Mouse (Mus musculus) small intestine, adult 2 months (tissue): ENCODE measurements at regions not wholly inside any gene's neighbourhood (a gene's known extent, or its start where the extent isn't known, plus 50 kb on each side); places are given as distances from the start of the nearest gene placed in this dataset.
A peak's percentile ranks its signal among the peaks of the same experiment; 100 is the strongest.
"Not testable (repeated sequence)": the region's sequence is repeated elsewhere in the genome, so short reads cannot be mapped to it uniquely, and the experiment has no call there.

ENCODE experiments used
- H3K27ac ChIP-seq: fragments of 200-500 bp; 2 replicates; pipeline ENCODE4 v1.5.1; 2012; ENCODE audit warnings: low read depth, low read length, control low read depth, inconsistent platforms; ENCODE audit not compliant: insufficient read depth
- H3K27me3 ChIP-seq: fragments of 200-500 bp; 2 replicates; pipeline ENCODE4 v1.6.1; 2012; ENCODE audit warnings: mild to moderate bottlenecking, moderate library complexity, low read length, inconsistent platforms; ENCODE audit not compliant: control insufficient read depth, insufficient read depth
- H3K36me3 ChIP-seq: fragments of 200-500 bp; 2 replicates; pipeline ENCODE4 v1.6.1; 2012; ENCODE audit warnings: mild to moderate bottlenecking, low read length, control low read depth, inconsistent platforms; ENCODE audit not compliant: control insufficient read depth, insufficient read depth
- H3K4me1 ChIP-seq: fragments of 200-500 bp; 2 replicates; pipeline ENCODE4 v1.6.1; 2012; ENCODE audit warnings: low read length, inconsistent platforms, mixed read lengths; ENCODE audit not compliant: control insufficient read depth, insufficient read depth, insufficient read length
- H3K4me3 ChIP-seq: fragments of 200-500 bp; 2 replicates; pipeline ENCODE4 v1.5.1; 2012; ENCODE audit warnings: low read depth, mild to moderate bottlenecking, control low read depth, inconsistent platforms, low read length, moderate library complexity
- CTCF ChIP-seq: fragments of 200-500 bp; IDR thresholded peaks from 2 replicates; pipeline ENCODE4 v1.5.1; 2012; ENCODE audit warnings: low read depth, mild to moderate bottlenecking, control low read depth, inconsistent platforms, low read length, moderate library complexity, mixed read lengths; ENCODE audit not compliant: insufficient replicate concordance, insufficient read length; ENCODE audit errors: extremely low read depth
- POLR2A ChIP-seq: fragments of 200-500 bp; IDR thresholded peaks from 2 replicates; pipeline ENCODE4 v1.6.1; 2012; ENCODE audit warnings: low read depth, mild to moderate bottlenecking, control low read depth, inconsistent platforms, low read length, moderate library complexity
- WGBS: fragments of 180-500 bp; shearing (Covaris S2); methylation state at CpG from one replicate; pipeline ENCODE4 v1.1.7; 2018; 5-methylcytosine and 5-hydroxymethylcytosine counted together

DNA sequence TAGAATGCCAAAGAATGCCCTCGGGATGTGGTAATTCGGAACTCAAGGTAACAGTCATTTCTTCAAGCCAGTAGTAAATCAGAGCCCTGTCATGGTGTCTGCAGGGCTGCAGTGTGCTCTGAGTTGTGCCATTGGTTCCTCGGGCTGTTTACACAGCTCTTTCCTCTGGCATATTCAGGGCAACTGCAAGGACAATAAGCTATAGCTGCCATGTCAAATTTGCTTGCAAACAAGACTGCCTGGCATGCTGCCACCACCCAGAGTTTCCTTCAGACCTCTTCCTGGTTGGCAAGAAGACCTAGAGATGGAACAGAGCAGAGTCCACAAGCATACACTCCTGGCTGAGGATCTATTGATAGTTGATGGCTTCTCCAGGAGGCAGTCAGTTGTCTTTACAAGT, 167.1 kb upstream of the Plcz1 start:
- no peaks in the 10 kb centered on the region for H3K36me3 ChIP-seq
- TF ChIP-seq POLR2A, result no peak
- TF ChIP-seq CTCF, result no peak
- peak overlapping the region; percentile 63 for H3K27ac ChIP-seq
- WGBS, result 24% methylated on average over 3 of the region's 3 CpGs
- H3K4me3 ChIP-seq, result no peak overlapping the region
- no peaks in the 10 kb centered on the region for H3K27me3 ChIP-seq
- H3K4me1 ChIP-seq, result peaks cover 5% of the 10 kb centered on the region; the same call in 1 of the 2 replicates

- not testable (repeated sequence) for H3K4me3 ChIP-seq, H3K36me3 ChIP-seq, H3K4me1 ChIP-seq, H3K27me3 ChIP-seq, H3K27ac ChIP-seq
- 91% methylated on average over 11 of the region's 11 CpGs for WGBS
These were observed 165.4 kb upstream of the Plcz1 start for GRCm38 (mm10) chr6:140206676-140207075.

DNA sequence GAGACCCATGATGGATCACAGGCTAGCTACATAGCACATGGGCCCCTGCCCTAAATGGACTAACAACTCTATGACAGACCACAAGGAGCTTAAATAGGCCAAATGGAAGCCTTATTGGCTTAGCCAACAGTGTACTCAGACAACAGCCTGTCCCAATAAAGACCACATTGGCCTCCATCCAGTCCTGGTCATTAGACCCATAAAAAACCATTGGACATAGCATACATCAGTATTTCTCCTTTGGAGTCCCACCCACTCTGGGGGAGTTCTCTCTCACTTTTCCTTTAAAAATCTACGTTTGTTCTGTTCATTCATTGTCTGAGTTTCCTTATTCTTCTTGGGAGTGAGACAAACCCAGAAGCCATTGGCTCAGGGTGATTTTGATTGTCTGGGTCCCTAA, 160.1 kb upstream of the Plcz1 start:
- 78% methylated on average over 1 of the region's 1 CpGs for WGBS
- Histone ChIP-seq H3K27ac (no peak overlapping the region), H3K4me3 (no peak overlapping the region), H3K27me3 (no peaks in the 10 kb centered on the region), H3K4me1 (no peaks in the 10 kb centered on the region; the same call in 1 of the 2 replicates), H3K36me3 (no peaks in the 10 kb centered on the region)
- TF ChIP-seq POLR2A (no peak), CTCF (no peak)

GRCm38 (mm10) chr6:140200322-140200721, 159.1 kb upstream of the Plcz1 start:
- TF ChIP-seq CTCF (no peak), POLR2A (no peak)
- no peaks in the 10 kb centered on the region; the same call in 1 of the 2 replicates for H3K4me1 ChIP-seq
- H3K27ac ChIP-seq, result no peak overlapping the region
- no peaks in the 10 kb centered on the region for H3K36me3 ChIP-seq
- no peak overlapping the region for H3K4me3 ChIP-seq
- no peaks in the 10 kb centered on the region for H3K27me3 ChIP-seq
- 80% methylated on average over 5 of the region's 5 CpGs for WGBS

GRCm38 (mm10) chr6:140198036-140198435, 156.8 kb upstream of the Plcz1 start:
- TF ChIP-seq CTCF, result no peak
- no peak for TF ChIP-seq POLR2A
- H3K27me3 ChIP-seq, result no peaks in the 10 kb centered on the region
- H3K4me1 ChIP-seq, result peaks cover 12% of the 10 kb centered on the region
- H3K36me3 ChIP-seq, result no peaks in the 10 kb centered on the region
- H3K27ac ChIP-seq, result no peak overlapping the region
- WGBS, result 74% methylated on average over 6 of the region's 6 CpGs
- H3K4me3 ChIP-seq, result no peak overlapping the region

GRCm38 (mm10) chr6:140197113-140197675, 155.9 kb upstream of the Plcz1 start:
- H3K27ac ChIP-seq, result no peak overlapping the region
- 48% methylated on average over 8 of the region's 8 CpGs for WGBS
- no peak overlapping the region for H3K4me3 ChIP-seq
- no peak for TF ChIP-seq POLR2A
- TF ChIP-seq CTCF, result no peak
- no peaks in the 10 kb centered on the region for H3K36me3 ChIP-seq
- peaks cover 12% of the 10 kb centered on the region for H3K4me1 ChIP-seq
- no peaks in the 10 kb centered on the region for H3K27me3 ChIP-seq

DNA sequence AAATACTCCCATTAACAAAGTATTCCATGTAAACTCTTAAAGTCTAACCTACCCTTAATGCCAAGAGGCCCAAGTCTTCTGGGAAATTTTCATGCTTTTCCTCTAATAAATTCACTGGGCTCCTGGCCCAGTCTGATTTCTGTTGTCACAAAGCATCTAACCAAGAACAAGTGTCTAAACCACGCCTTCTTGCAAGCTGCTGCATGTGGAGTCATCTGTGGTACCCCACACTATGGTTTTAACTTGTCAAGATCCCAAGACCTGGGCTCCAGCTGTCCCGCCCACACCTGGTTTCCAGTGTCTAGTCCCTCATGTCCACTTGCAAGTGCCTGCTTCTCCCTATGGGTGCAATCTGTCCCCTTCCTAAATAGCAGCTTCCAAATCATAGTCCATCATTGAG, 153.0 kb upstream of the Plcz1 start:
- no peak overlapping the region; the same call in 1 of the 2 replicates for H3K27ac ChIP-seq
- no peak overlapping the region for H3K4me3 ChIP-seq
- WGBS, result 76% methylated on average over 2 of the region's 2 CpGs
- no peak for TF ChIP-seq CTCF
- peaks cover 12% of the 10 kb centered on the region for H3K4me1 ChIP-seq
- no peaks in the 10 kb centered on the region for H3K36me3 ChIP-seq
- no peaks in the 10 kb centered on the region for H3K27me3 ChIP-seq
